Mouse (Mus musculus): ENCODE results near the gene Ins2. TPM values are rescaled to one million over a fixed set of nuclear protein-coding genes. Genes with fewer than 3 reads are reported as not detected.

The Ins2 gene
- total and polyA plus RNA-seq, 3 experiments, result not detected

DNA sequence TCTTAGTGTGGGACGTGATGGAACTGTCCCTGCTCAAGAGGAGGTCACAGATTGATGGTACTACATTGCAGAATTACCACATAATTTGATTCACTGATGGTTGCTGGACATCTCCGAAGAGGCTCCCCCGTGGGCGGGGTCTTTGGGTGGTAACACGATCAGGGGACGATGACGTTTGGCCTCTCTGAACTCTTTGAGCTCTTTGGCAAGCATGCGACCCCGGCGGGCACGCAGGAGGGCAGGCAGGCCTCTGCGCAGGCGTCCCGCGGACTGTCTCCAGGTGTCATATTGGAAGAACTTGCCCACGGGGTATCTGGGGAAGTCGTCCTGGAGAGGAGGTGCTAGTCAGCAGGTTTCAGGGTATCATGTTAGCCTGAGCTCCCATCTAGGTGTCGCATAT, 89.5 kb downstream of the Ins2 start:
- no peak for DNase-seq (ENCODE audit: low read depth, low spot score)
- H3K9ac ChIP-seq (ENCODE audit: control insufficient read depth, low read depth, low read length, poor library complexity, severe bottlenecking), result no peak overlapping the region
- H3K4me3 ChIP-seq (ENCODE audit: control insufficient read depth in 1 of 2, insufficient read depth in 1 of 2, low read depth in 2 of 2, low read length in 2 of 2), result no peak overlapping the region
- no peaks in the 10 kb centered on the region for H3K27me3 ChIP-seq (ENCODE audit: control insufficient read depth in 1 of 2, insufficient read depth in 2 of 2, low read length in 2 of 2)
- no peaks in the 10 kb centered on the region for H3K9me3 ChIP-seq (replicated peaks; ENCODE audit: insufficient read depth, low read length)
- no peaks in the 10 kb centered on the region for H3K4me1 ChIP-seq (ENCODE audit: control insufficient read depth in 1 of 2, insufficient read depth in 2 of 2, low read length in 2 of 2)
- no peaks in the 10 kb centered on the region for H3K79me2 ChIP-seq (ENCODE audit: control insufficient read depth, insufficient read depth, low read length, poor library complexity)
- no peak overlapping the region for H3K27ac ChIP-seq (ENCODE audit: control insufficient read depth, low read depth, low read length)
- H3K36me3 ChIP-seq (ENCODE audit: control insufficient read depth in 1 of 2, insufficient read depth in 2 of 2, low read length in 2 of 2), result no peaks in the 10 kb centered on the region
- TF ChIP-seq NELFE (IDR thresholded peaks at IDR 0.05; ENCODE audit: low read depth, low read length) (no peak), ELF1 (IDR thresholded peaks at IDR 0.05; ENCODE audit: low read depth, low read length) (no peak), ZNF384 (IDR thresholded peaks at IDR 0.05; ENCODE audit: low read depth, low read length) (no peak), POLR2A (IDR thresholded peaks at IDR 0.05; ENCODE audit: control insufficient read depth in 1 of 2, insufficient read depth in 1 of 2, low read depth in 1 of 2, low read length in 2 of 2, poor library complexity in 1 of 2) (no peak), ZKSCAN1 (IDR thresholded peaks at IDR 0.05; ENCODE audit: low read depth, low read length) (no peak)

DNA sequence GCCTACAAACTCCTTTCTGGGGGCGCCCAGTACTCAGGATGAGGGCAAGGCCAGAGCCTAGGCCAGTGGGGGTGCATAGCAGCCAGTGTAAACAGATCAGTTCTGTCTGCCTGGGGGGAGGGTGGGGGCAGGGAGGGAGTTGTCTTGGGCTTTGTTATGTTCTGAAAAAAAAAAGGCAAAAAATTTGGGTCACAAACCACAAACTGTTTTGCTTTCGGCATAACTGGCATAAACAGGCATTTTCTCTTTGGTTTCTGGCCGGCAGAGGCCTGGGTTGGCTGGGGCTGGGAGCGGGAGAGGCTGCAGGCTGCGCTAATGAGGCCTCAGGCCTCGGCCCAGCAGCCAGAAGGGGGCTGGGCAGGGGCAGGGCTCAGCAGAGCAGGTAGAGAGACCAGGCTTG, 96.5 kb downstream of the Ins2 start:
- Histone ChIP-seq H3K9ac (ENCODE audit: control insufficient read depth, low read depth, low read length, poor library complexity, severe bottlenecking) (no peak overlapping the region), H3K4me3 (ENCODE audit: control insufficient read depth in 1 of 2, insufficient read depth in 1 of 2, low read depth in 2 of 2, low read length in 2 of 2) (no peak overlapping the region), H3K4me1 (ENCODE audit: control insufficient read depth in 1 of 2, insufficient read depth in 2 of 2, low read length in 2 of 2) (no peaks in the 10 kb centered on the region), H3K27me3 (ENCODE audit: control insufficient read depth in 1 of 2, insufficient read depth in 2 of 2, low read length in 2 of 2) (no peaks in the 10 kb centered on the region), H3K9me3 (replicated peaks; ENCODE audit: insufficient read depth, low read length) (no peaks in the 10 kb centered on the region), H3K27ac (ENCODE audit: control insufficient read depth, low read depth, low read length) (no peak overlapping the region), H3K79me2 (ENCODE audit: control insufficient read depth, insufficient read depth, low read length, poor library complexity) (no peaks in the 10 kb centered on the region), H3K36me3 (ENCODE audit: control insufficient read depth in 1 of 2, insufficient read depth in 2 of 2, low read length in 2 of 2) (no peaks in the 10 kb centered on the region)
- TF ChIP-seq USF1 (IDR thresholded peaks at IDR 0.05; ENCODE audit: low read depth, low read length), result no peak
- no peak for TF ChIP-seq TCF12 (IDR thresholded peaks at IDR 0.05; ENCODE audit: low read depth, low read length)
- TF ChIP-seq BHLHE40 (IDR thresholded peaks at IDR 0.05; ENCODE audit: borderline replicate concordance, low read depth, low read length), result no peak
- TF ChIP-seq ETS1 (IDR thresholded peaks at IDR 0.05; ENCODE audit: low read depth, low read length), result no peak
- no peak for TF ChIP-seq MXI1 (IDR thresholded peaks at IDR 0.05; ENCODE audit: low read depth, low read length)
- no peak for DNase-seq (ENCODE audit: low read depth, low spot score)

DNA sequence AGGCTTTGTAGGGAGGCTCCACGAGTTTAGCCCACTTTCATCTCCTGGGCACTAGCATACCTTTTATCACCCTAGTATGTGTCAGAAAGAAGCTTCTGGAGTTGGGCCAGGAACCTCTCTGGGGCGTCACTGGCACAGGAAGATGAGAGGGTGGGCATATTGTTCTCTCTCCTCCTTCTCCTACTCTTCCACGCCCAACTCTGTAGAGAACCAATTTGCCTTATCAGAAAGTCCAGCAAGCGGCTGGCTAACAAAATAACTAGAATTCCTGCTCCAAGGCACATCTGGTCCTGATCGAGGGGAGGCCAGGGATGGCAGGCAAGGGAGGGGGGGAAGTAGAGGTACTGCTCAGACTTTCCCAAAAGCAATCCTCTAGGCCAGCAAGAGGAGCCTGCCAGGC, 98.1 kb downstream of the Ins2 start:
- Histone ChIP-seq H3K4me1 (ENCODE audit: control insufficient read depth in 1 of 2, insufficient read depth in 2 of 2, low read length in 2 of 2) (no peaks in the 10 kb centered on the region), H3K27ac (ENCODE audit: control insufficient read depth, low read depth, low read length) (no peak overlapping the region), H3K9me3 (replicated peaks; ENCODE audit: insufficient read depth, low read length) (no peaks in the 10 kb centered on the region), H3K36me3 (ENCODE audit: control insufficient read depth in 1 of 2, insufficient read depth in 2 of 2, low read length in 2 of 2) (no peaks in the 10 kb centered on the region), H3K79me2 (ENCODE audit: control insufficient read depth, insufficient read depth, low read length, poor library complexity) (no peaks in the 10 kb centered on the region), H3K9ac (ENCODE audit: control insufficient read depth, low read depth, low read length, poor library complexity, severe bottlenecking) (no peak overlapping the region), H3K27me3 (ENCODE audit: control insufficient read depth in 1 of 2, insufficient read depth in 2 of 2, low read length in 2 of 2) (0 out of 4 replicates have a peak, but pooled peaks cover 0 to 2% of the 10 kb centered on the region in 2 experiments), H3K4me3 (ENCODE audit: control insufficient read depth in 1 of 2, insufficient read depth in 1 of 2, low read depth in 2 of 2, low read length in 2 of 2) (no peak overlapping the region)
- no peak for DNase-seq (ENCODE audit: low read depth, low spot score)
- TF ChIP-seq GABPA (IDR thresholded peaks at IDR 0.05; ENCODE audit: low read depth, low read length) (no peak), UBTF (IDR thresholded peaks at IDR 0.05; ENCODE audit: borderline replicate concordance, insufficient read depth, low read depth, low read length) (no peak), GATA1 (IDR thresholded peaks at IDR 0.05; ENCODE audit: low read depth, low read length) (no peak), EP300 (IDR thresholded peaks at IDR 0.05; ENCODE audit: low read depth in 1 of 2, low read length in 2 of 2) (no peak), POLR2AphosphoS2 (IDR thresholded peaks at IDR 0.05; ENCODE audit: low read length) (no peak)
